Mouse (Mus musculus): ENCODE data around the gene Pex12. TPM values are rescaled to one million over a fixed set of nuclear protein-coding genes. Genes with fewer than 3 reads are reported as not detected.
"Not testable (repeated sequence)": the region's sequence is repeated elsewhere in the genome, so short reads cannot be mapped to it uniquely, and the experiment has no call there.

Gene Pex12
- polyA plus RNA-seq (2011; ENCODE audit: insufficient read depth, insufficient read length, low read depth, missing spikeins), result 10.4 and 11.8 TPM in 2 replicates

DNA sequence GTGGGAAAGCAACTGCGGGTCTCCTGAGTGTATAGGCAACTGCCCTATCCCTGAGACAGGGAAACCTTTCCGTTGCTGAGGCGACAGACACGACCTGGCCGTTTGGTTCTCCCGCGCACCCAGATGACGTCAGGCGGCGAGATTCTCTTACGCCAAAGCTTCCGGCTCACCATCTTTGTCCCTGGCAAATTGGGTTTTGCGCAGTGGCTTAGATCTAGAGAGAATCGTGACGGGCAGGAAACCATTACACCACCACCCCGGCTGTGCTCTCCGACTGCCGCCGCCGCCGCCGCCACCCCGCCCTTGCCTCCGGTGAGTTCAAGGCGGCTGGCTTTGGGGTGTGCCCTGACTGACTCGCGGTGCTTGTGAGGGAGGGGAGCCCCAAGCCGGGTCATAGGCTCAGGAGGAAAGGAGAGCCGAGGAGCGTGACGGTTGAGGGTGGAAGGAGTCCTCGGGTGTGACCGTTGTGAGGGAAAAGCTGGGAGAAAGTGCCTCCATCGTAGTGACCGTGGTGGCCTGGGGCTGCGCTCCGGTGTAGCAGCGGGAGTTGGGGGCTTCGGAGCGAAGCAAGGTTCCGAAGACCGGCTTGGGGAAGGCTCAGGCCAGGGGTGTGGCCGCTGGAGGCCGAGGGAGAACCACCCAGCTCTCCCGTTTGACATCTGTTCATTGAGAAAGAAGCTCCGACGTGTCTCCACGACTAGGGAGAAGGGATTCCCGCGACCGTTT is at the start of gene Pex12:
Gene Pex12 (minus strand): TSS at position 61 of the 726 bp plus-strand sequence.
- Histone ChIP-seq H3K4me1 (ENCODE audit: control insufficient read depth, insufficient read depth, low read length) (no peaks in the 10 kb centered on the region), H3K36me3 (ENCODE audit: control insufficient read depth, insufficient read depth, low read length, poor library complexity, severe bottlenecking) (no peaks in the 10 kb centered on the region), H3K9me3 (replicated peaks; ENCODE audit: control insufficient read depth, insufficient read depth, low read length, poor library complexity, severe bottlenecking) (no peaks in the 10 kb centered on the region), H3K27ac (ENCODE audit: insufficient read depth, low read length) (peak within 1 kb of the TSS; percentile 74), H3K4me3 (ENCODE audit: low read depth, low read length) (peak within 1 kb of the TSS; percentile 98), H3K27me3 (ENCODE audit: control insufficient read depth, insufficient read depth, low read length, poor library complexity, severe bottlenecking) (no peaks in the 10 kb centered on the region), H3K9ac (ENCODE audit: low read depth, poor library complexity, severe bottlenecking) (peak within 1 kb of the TSS; percentile 77)
- no peak for TF ChIP-seq CTCF (IDR thresholded peaks at IDR 0.05; ENCODE audit: low read depth, low read length)
- peak; percentile 25 for TF ChIP-seq POLR2A (IDR thresholded peaks at IDR 0.05; ENCODE audit: insufficient read depth, low read length)
- TF ChIP-seq EP300 (IDR thresholded peaks at IDR 0.05; ENCODE audit: insufficient read depth, low read depth, low read length), result peak; percentile 47; the same call in 1 of the 2 replicates

GRCm38 (mm10) chr11:83341716-83342245 is 39.4 kb upstream of the Pex12 start:
- Histone ChIP-seq H3K27me3 (ENCODE audit: control insufficient read depth, insufficient read depth, low read length, poor library complexity, severe bottlenecking) (no peaks in the 10 kb centered on the region), H3K4me1 (ENCODE audit: control insufficient read depth, insufficient read depth, low read length) (no peaks in the 10 kb centered on the region), H3K4me3 (ENCODE audit: low read depth, low read length) (no peak overlapping the region), H3K27ac (ENCODE audit: insufficient read depth, low read length) (no peak overlapping the region), H3K9ac (ENCODE audit: low read depth, poor library complexity, severe bottlenecking) (no peak overlapping the region), H3K36me3 (ENCODE audit: control insufficient read depth, insufficient read depth, low read length, poor library complexity, severe bottlenecking) (peaks cover 49% of the 10 kb centered on the region), H3K9me3 (replicated peaks; ENCODE audit: control insufficient read depth, insufficient read depth, low read length, poor library complexity, severe bottlenecking) (no peaks in the 10 kb centered on the region)
- no peak for TF ChIP-seq POLR2A (IDR thresholded peaks at IDR 0.05; ENCODE audit: insufficient read depth, low read length)
- TF ChIP-seq CTCF (IDR thresholded peaks at IDR 0.05; ENCODE audit: low read depth, low read length), result no peak
- TF ChIP-seq EP300 (IDR thresholded peaks at IDR 0.05; ENCODE audit: insufficient read depth, low read depth, low read length), result no peak

GRCm38 (mm10) chr11:83339705-83340104 is 37.3 kb upstream of the Pex12 start:
- Histone ChIP-seq H3K27ac (ENCODE audit: insufficient read depth, low read length) (no peak overlapping the region), H3K36me3 (ENCODE audit: control insufficient read depth, insufficient read depth, low read length, poor library complexity, severe bottlenecking) (peaks cover 58% of the 10 kb centered on the region), H3K9me3 (replicated peaks; ENCODE audit: control insufficient read depth, insufficient read depth, low read length, poor library complexity, severe bottlenecking) (no peaks in the 10 kb centered on the region), H3K27me3 (ENCODE audit: control insufficient read depth, insufficient read depth, low read length, poor library complexity, severe bottlenecking) (no peaks in the 10 kb centered on the region), H3K4me1 (ENCODE audit: control insufficient read depth, insufficient read depth, low read length) (no peaks in the 10 kb centered on the region), H3K4me3 (ENCODE audit: low read depth, low read length) (no peak overlapping the region), H3K9ac (ENCODE audit: low read depth, poor library complexity, severe bottlenecking) (no peak overlapping the region)
- TF ChIP-seq EP300 (IDR thresholded peaks at IDR 0.05; ENCODE audit: insufficient read depth, low read depth, low read length) (no peak), POLR2A (IDR thresholded peaks at IDR 0.05; ENCODE audit: insufficient read depth, low read length) (no peak), CTCF (IDR thresholded peaks at IDR 0.05; ENCODE audit: low read depth, low read length) (no peak)

DNA sequence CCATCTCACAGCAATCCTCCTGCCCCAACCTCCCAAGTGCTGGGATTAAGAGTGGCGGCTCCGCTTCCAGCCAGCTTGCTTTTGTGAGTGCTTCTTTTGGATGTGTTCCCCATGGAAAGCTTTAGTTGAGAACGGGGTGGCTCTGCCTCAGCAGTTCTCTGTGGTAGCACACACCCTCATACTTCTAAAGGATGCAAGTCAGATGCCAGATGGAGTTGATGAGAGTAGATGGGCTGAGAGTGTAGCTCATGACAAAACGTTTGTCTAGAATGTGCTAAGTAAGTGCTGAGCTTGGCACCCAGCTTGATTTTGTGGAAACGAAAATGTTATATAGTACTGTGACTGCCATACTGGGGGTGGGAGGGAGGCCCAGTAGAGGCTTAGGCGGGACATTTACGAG is 33.4 kb upstream of the Pex12 start:
- no peak overlapping the region for H3K9ac ChIP-seq (ENCODE audit: low read depth, poor library complexity, severe bottlenecking)
- H3K4me3 ChIP-seq (ENCODE audit: low read depth, low read length), result no peak overlapping the region
- no peaks in the 10 kb centered on the region for H3K9me3 ChIP-seq (replicated peaks; ENCODE audit: control insufficient read depth, insufficient read depth, low read length, poor library complexity, severe bottlenecking)
- H3K4me1 ChIP-seq (ENCODE audit: control insufficient read depth, insufficient read depth, low read length), result no peaks in the 10 kb centered on the region
- no peak overlapping the region for H3K27ac ChIP-seq (ENCODE audit: insufficient read depth, low read length)
- H3K36me3 ChIP-seq (ENCODE audit: control insufficient read depth, insufficient read depth, low read length, poor library complexity, severe bottlenecking), result peaks cover 32% of the 10 kb centered on the region
- TF ChIP-seq EP300 (IDR thresholded peaks at IDR 0.05; ENCODE audit: insufficient read depth, low read depth, low read length) (no peak), CTCF (IDR thresholded peaks at IDR 0.05; ENCODE audit: low read depth, low read length) (no peak), POLR2A (IDR thresholded peaks at IDR 0.05; ENCODE audit: insufficient read depth, low read length) (no peak)
- H3K27me3 ChIP-seq (ENCODE audit: control insufficient read depth, insufficient read depth, low read length, poor library complexity, severe bottlenecking), result no peaks in the 10 kb centered on the region

- Histone ChIP-seq H3K9ac (ENCODE audit: low read depth, poor library complexity, severe bottlenecking) (no peak overlapping the region), H3K4me3 (ENCODE audit: low read depth, low read length) (no peak overlapping the region), H3K9me3 (replicated peaks; ENCODE audit: control insufficient read depth, insufficient read depth, low read length, poor library complexity, severe bottlenecking) (no peaks in the 10 kb centered on the region), H3K27ac (ENCODE audit: insufficient read depth, low read length) (no peak overlapping the region), H3K4me1 (ENCODE audit: control insufficient read depth, insufficient read depth, low read length) (no peaks in the 10 kb centered on the region), H3K36me3 (ENCODE audit: control insufficient read depth, insufficient read depth, low read length, poor library complexity, severe bottlenecking) (peaks cover 41% of the 10 kb centered on the region), H3K27me3 (ENCODE audit: control insufficient read depth, insufficient read depth, low read length, poor library complexity, severe bottlenecking) (no peaks in the 10 kb centered on the region)
- no peak for TF ChIP-seq EP300 (IDR thresholded peaks at IDR 0.05; ENCODE audit: insufficient read depth, low read depth, low read length)
- no peak for TF ChIP-seq CTCF (IDR thresholded peaks at IDR 0.05; ENCODE audit: low read depth, low read length)
- TF ChIP-seq POLR2A (IDR thresholded peaks at IDR 0.05; ENCODE audit: insufficient read depth, low read length), result no peak
Measured at GRCm38 (mm10) chr11:83327427-83327826, 25.0 kb upstream of the Pex12 start.

- not testable (repeated sequence) for H3K4me3 ChIP-seq (ENCODE audit: low read depth, low read length); H3K27me3 ChIP-seq (ENCODE audit: control insufficient read depth, insufficient read depth, low read length, poor library complexity, severe bottlenecking); H3K9ac ChIP-seq (ENCODE audit: low read depth, poor library complexity, severe bottlenecking); H3K9me3 ChIP-seq (replicated peaks; ENCODE audit: control insufficient read depth, insufficient read depth, low read length, poor library complexity, severe bottlenecking); H3K4me1 ChIP-seq (ENCODE audit: control insufficient read depth, insufficient read depth, low read length); H3K27ac ChIP-seq (ENCODE audit: insufficient read depth, low read length)
- peaks cover 48% of the 10 kb centered on the region for H3K36me3 ChIP-seq (ENCODE audit: control insufficient read depth, insufficient read depth, low read length, poor library complexity, severe bottlenecking)
Measured at GRCm38 (mm10) chr11:83326692-83327091, 24.3 kb upstream of the Pex12 start.

Measured in ES-Bruce4 (cell line).